Mouse (Mus musculus) hindbrain, embryonic 11.5 days (tissue): ENCODE data around the gene Hdgf. TPM values are rescaled to one million over a fixed set of nuclear protein-coding genes. Genes with fewer than 3 reads are reported as not detected.
A peak's percentile ranks its signal among the peaks of the same experiment; 100 is the strongest.

ENCODE experiments used
- ATAC-seq: fragments of 200-750 bp; cut with Nextera tagmentation; 2 replicates; pipeline ENCODE4 v1.8.0; 2017; ENCODE audit warnings: mild to moderate bottlenecking, moderate TSS enrichment, moderate library complexity; ENCODE audit not compliant: low FRiP score
- DNase-seq: peaks from one replicate; pipeline ENCODE4 v3.0.0-alpha.2; 2015; ENCODE audit warnings: low spot score
- H3K27ac ChIP-seq: fragments of 300-500 bp; sonication (generic); 2 replicates; pipeline ENCODE4 v1.5.1; 2014; ENCODE audit warnings: mild to moderate bottlenecking, low read depth, low read length
- H3K27me3 ChIP-seq: fragments of 300-500 bp; sonication (generic); 2 replicates; pipeline ENCODE4 v1.6.1; 2014; ENCODE audit warnings: mild to moderate bottlenecking, low read length, moderate library complexity, mixed read lengths; ENCODE audit not compliant: control insufficient read depth, insufficient read depth
- H3K36me3 ChIP-seq: fragments of 300-500 bp; sonication (generic); 2 replicates; pipeline ENCODE4 v1.6.1; 2014; ENCODE audit warnings: mild to moderate bottlenecking, low read length, moderate library complexity, mixed read lengths; ENCODE audit not compliant: control insufficient read depth, insufficient read depth
- H3K4me1 ChIP-seq: fragments of 300-500 bp; sonication (generic); replicated peaks from 2 replicates; pipeline ENCODE4 v1.6.1; 2014; ENCODE audit warnings: low read length, mixed read lengths; ENCODE audit not compliant: control insufficient read depth, insufficient read depth
- H3K4me2 ChIP-seq: fragments of 300-500 bp; sonication (generic); replicated peaks from 2 replicates; pipeline ENCODE4 v1.6.1; 2014; ENCODE audit warnings: mild to moderate bottlenecking, low read depth, low read length
- H3K4me3 ChIP-seq: fragments of 300-500 bp; sonication (generic); 2 replicates; pipeline ENCODE4 v1.5.1; 2014; ENCODE audit warnings: low read depth, low read length
- H3K9ac ChIP-seq: fragments of 300-500 bp; sonication (generic); 2 replicates; pipeline ENCODE4 v1.6.1; 2014; ENCODE audit warnings: low read depth, low read length
- H3K9me3 ChIP-seq: fragments of 300-500 bp; sonication (generic); 2 replicates; pipeline ENCODE4 v1.6.1; 2016; ENCODE audit warnings: low read length; ENCODE audit not compliant: control insufficient read depth
- WGBS: fragments of 180-500 bp; shearing (Covaris S2); extraction: QIAGEN DNeasy Blood & Tissue Kit; methylation state at CpG from one replicate; pipeline ENCODE4 v1.1.7; 2014; 5-methylcytosine and 5-hydroxymethylcytosine counted together
- polyA plus RNA-seq: library from polyadenylated mRNA; unstranded; fragments of >200 nt; fragmentation: Nextera tagmentation; extraction: Ambion mirVana; gene quantifications from 2 replicates; pipeline ENCODE4 v1.2.1, GENCODE M21; 2014

Hdgf gene
- polyA plus RNA-seq, 1 experiment from 2014 or later, result 202 TPM

DNA sequence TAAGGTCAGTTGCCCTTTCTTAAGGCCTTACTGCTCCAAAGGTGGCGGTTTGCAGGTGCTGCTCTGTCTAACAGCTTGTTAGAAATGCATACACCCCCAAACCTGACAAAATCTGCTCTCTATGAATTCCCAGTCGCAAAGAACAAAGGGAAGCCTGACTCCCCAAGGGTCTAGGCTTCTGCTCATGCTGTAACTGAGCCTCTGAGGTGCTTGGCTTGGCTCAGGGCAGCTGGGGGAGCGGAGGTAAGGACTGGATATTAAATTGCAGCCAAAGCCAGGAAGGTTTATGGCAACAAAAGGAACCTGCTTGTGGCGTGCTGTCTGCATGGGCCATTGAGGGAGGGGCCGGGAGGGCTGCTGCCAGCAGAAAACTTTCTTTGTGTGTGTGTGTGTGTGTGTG, 2.3 kb upstream of the Hdgf start:
- no peak overlapping the region for H3K4me2 ChIP-seq
- H3K27me3 ChIP-seq, result no peaks in the 10 kb centered on the region
- H3K36me3 ChIP-seq, result no peaks in the 10 kb centered on the region
- DNase-seq, result no peak
- H3K27ac ChIP-seq, result no peak overlapping the region
- peaks cover 5% of the 10 kb centered on the region for H3K4me1 ChIP-seq
- ATAC-seq, result no peak
- H3K4me3 ChIP-seq, result no peak overlapping the region
- no peaks in the 10 kb centered on the region for H3K9me3 ChIP-seq
- WGBS, result 53% methylated on average over 5 of the region's 5 CpGs
- no peak overlapping the region for H3K9ac ChIP-seq

DNA sequence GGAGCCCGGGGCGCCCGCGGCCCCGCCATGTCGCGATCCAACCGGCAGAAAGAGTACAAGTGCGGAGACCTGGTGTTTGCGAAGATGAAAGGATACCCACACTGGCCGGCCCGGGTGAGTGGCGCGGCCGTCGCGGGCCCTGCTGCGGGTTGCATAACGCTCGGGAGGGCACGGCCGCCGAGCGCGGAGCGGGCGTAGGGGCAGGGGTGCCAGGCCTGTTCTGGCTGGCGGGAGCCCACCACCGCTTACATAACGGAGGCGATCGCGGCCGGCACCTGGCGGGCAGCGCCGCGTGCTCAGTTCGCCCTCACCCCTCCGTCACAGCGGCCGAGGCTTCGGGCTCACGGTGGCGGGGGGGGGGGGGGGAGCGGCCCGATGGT, 470 bp downstream of the Hdgf start:
- ATAC-seq (peak; percentile 28; the same call in 1 of the 2 replicates), DNase-seq (no peak)
- peak overlapping the region; percentile 94 for H3K27ac ChIP-seq
- H3K9me3 ChIP-seq, result no peaks in the 10 kb centered on the region
- 1% methylated on average over 26 of the region's 47 CpGs for WGBS
- H3K36me3 ChIP-seq, result no peaks in the 10 kb centered on the region
- H3K27me3 ChIP-seq, result no peaks in the 10 kb centered on the region
- H3K4me1 ChIP-seq, result peaks cover 17% of the 10 kb centered on the region
- H3K4me2 ChIP-seq, result peak overlapping the region; percentile 88
- peak overlapping the region; percentile 79 for H3K4me3 ChIP-seq
- H3K9ac ChIP-seq, result peak overlapping the region; percentile 94

DNA sequence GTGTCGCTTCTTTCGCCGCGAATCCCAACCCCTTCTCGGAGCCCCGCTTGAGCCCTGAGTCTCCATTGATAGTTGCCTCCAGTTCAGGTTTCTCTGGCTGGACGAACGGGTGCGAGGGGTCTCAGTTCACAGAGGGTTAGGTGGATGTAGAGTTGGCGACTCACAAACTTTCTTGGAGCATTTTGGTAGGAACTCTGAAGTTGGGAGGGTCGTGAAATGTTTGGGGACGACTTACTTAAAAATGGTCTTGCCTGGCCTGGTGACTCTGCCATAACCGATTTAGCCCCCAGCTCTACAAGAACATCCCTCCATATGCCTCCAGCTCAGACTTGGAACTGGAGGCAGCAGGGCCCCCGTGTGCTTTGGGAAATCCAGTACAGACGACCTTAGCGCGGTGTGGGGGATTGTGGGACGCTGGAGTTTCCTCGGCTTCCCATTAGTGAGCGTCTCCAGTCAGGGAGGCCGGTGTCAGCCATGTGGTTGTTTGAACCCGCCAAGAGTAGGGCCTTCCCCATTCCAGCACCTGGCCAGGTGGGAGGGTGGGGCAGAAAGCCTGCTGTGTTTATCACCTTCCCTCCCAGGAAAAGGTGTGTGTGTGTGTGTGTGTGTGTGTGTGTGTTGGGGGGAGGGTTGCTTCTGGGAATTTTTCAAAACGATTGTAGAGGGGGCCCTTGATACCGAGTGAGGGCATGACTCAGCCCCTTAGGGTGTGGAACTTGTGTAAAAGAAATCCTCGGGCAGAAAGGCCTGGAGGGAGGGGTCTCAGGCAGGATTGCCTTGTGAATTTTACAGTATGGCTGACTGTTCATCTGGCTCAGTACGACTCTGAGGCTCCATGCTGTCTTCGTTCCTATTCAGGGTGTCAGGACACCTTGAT, 1.1 kb downstream of the Hdgf start:
- under 1% methylated on average over 27 of the region's 27 CpGs for WGBS
- H3K27ac ChIP-seq, result peak overlapping the region; percentile 94
- H3K4me1 ChIP-seq, result peaks cover 17% of the 10 kb centered on the region
- peak overlapping the region; percentile 94 for H3K9ac ChIP-seq
- H3K4me2 ChIP-seq, result peak overlapping the region; percentile 88
- H3K36me3 ChIP-seq, result no peaks in the 10 kb centered on the region
- DNase-seq, result peak; percentile 54
- no peaks in the 10 kb centered on the region for H3K27me3 ChIP-seq
- no peak for ATAC-seq
- no peaks in the 10 kb centered on the region for H3K9me3 ChIP-seq
- H3K4me3 ChIP-seq, result peak overlapping the region; percentile 79

DNA sequence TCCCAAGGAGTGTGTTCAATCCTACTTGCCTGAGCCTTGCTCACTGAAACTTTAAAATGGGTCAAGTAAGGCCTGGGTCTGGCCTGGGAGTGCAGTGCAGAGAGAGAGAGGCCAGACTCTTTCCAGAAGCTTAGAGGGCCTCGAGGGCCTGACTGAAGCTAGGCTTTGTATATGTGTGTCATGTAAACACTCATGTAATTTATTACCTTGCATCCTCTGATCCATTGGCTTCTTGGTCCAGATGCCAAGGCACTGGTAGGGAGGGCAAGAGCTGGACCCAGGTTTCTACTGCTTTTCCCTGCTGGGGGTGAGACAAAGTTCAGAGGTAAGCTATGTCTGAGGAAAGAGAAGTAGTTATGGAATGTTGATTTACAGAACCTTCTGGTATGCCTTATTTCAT, 1.8 kb downstream of the Hdgf start:
- H3K4me2 ChIP-seq, result peak overlapping the region; percentile 88
- no peaks in the 10 kb centered on the region for H3K27me3 ChIP-seq
- H3K36me3 ChIP-seq, result no peaks in the 10 kb centered on the region
- no peak overlapping the region for H3K27ac ChIP-seq
- no peaks in the 10 kb centered on the region for H3K9me3 ChIP-seq
- H3K4me3 ChIP-seq, result peak overlapping the region; percentile 79
- no peak for DNase-seq
- H3K9ac ChIP-seq, result peak overlapping the region; percentile 94
- ATAC-seq, result no peak
- H3K4me1 ChIP-seq, result peaks cover 17% of the 10 kb centered on the region
- WGBS, result 0% methylated on average over 1 of the region's 1 CpGs

DNA sequence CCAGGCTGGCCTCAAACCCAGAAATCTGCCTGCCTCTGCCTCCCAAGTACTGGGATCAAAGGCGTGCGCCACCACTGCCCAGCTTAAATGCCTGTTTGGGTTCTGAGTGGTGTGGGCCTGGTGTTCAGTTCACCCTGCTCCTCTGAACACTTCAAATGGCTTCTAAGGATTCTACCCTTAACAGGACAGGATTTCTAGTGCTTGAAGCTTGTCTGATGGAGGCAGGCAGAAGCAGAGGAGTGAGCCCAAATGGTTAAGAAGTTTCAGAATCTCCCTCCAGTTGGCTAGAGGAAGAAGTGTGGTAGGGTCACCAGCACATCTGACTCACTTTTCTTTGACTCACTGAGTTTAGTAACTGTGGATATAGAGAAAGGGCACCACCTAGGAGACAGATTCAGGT, 3.3 kb downstream of the Hdgf start:
- peaks cover 17% of the 10 kb centered on the region for H3K4me1 ChIP-seq
- peak overlapping the region; percentile 56; the same call in 1 of the 2 replicates for H3K4me2 ChIP-seq
- H3K27me3 ChIP-seq, result no peaks in the 10 kb centered on the region
- peak overlapping the region; percentile 76; the same call in 1 of the 2 replicates for H3K27ac ChIP-seq
- 79% methylated on average over 2 of the region's 2 CpGs for WGBS
- DNase-seq (no peak), ATAC-seq (no peak)
- no peak overlapping the region for H3K4me3 ChIP-seq
- no peaks in the 10 kb centered on the region; the same call in 1 of the 2 replicates for H3K36me3 ChIP-seq
- no peak overlapping the region for H3K9ac ChIP-seq
- H3K9me3 ChIP-seq, result no peaks in the 10 kb centered on the region

DNA sequence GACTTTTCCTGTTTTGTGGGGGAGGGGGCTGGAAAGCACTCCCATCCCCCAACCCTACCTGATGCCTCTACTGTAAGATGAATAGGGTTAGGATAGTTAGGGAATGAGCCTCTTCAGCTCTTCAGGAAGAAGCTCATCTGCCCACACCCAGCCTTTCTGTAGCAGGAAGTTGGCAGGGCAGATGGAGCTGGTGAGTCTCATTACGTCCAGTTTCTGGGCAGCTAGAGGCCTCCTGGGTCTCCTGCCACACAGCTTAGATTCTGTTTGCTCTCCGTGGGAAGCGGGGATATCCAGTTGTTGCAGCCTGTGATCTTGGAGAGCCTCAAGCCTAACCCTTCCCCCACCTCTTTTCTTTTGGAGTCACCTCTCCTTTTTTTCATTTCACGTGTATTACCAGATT, 3.8 kb downstream of the Hdgf start:
- H3K4me1 ChIP-seq, result peaks cover 17% of the 10 kb centered on the region
- H3K4me2 ChIP-seq, result peak overlapping the region; percentile 56
- WGBS, result 11% methylated on average over 4 of the region's 4 CpGs
- H3K9ac ChIP-seq, result peak overlapping the region; percentile 12; the same call in 1 of the 2 replicates
- H3K9me3 ChIP-seq, result no peaks in the 10 kb centered on the region
- peaks cover 3% of the 10 kb centered on the region for H3K36me3 ChIP-seq
- ATAC-seq, result no peak
- peak overlapping the region; percentile 76 for H3K27ac ChIP-seq
- 0 out of 2 replicates have a peak overlapping the region, but pooled peaks have one; percentile 29 for H3K4me3 ChIP-seq
- no peak for DNase-seq
- no peaks in the 10 kb centered on the region for H3K27me3 ChIP-seq

DNA sequence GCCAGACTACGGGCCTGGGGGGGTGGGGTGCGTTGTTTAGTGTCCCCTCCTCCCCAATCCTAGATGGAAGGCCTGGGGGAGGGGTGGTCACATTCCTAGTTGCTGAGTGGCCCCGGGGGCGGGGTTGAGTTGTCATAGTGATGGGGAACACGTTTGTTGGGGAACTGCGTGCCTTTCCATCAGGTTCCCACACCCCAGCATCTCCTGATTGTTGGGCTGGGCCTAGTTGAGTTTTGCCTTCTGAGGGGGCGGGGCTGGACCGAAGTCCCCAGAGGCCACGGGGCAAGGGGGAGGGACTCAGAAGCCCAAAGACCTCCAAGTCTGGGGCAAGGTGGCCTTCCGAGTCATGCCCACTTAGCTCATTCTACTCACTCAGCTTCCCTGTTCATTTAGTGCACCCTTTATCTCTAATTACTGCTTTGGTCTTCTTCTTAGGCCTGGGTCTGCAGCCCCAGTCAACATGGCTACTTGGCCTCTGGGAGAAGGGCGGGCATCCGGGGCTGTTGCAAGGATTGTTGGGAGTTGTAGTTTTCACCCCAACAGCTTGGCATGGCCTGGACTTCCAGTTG, 4.5 kb downstream of the Hdgf start:
- peak overlapping the region; percentile 56 for H3K4me2 ChIP-seq
- DNase-seq, result peak; percentile 82
- peaks cover 17% of the 10 kb centered on the region for H3K4me1 ChIP-seq
- no peaks in the 10 kb centered on the region for H3K27me3 ChIP-seq
- H3K36me3 ChIP-seq, result peaks cover 4% of the 10 kb centered on the region
- 7% methylated on average over 12 of the region's 12 CpGs for WGBS
- no peaks in the 10 kb centered on the region for H3K9me3 ChIP-seq
- peak overlapping the region; percentile 76 for H3K27ac ChIP-seq
- peak overlapping the region; percentile 29 for H3K4me3 ChIP-seq
- ATAC-seq, result peak; percentile 33
- peak overlapping the region; percentile 46 for H3K9ac ChIP-seq

DNA sequence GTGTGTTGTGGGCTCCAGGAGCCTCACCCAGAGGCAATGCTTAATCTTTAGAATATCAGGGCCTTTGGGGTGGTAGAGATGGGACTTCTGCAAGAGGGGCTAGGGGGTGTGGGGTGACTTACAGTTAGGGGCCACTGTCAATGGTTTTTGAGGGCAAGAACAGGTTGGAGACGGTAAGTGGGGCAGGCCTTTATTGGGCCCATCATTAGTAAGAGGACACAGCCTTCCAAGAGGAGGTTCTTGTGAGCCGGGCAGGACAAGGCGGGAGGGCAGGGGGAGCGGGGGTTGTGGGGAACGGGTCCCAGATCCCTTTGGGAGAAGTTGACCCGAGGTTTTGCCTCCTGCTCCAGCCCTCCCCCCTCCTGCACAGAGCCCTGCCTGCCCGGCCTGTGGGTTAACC, 7.4 kb downstream of the Hdgf start:
- no peak overlapping the region for H3K4me2 ChIP-seq
- no peaks in the 10 kb centered on the region for H3K9me3 ChIP-seq
- H3K27ac ChIP-seq, result no peak overlapping the region
- H3K36me3 ChIP-seq, result peaks cover 4% of the 10 kb centered on the region
- no peak for ATAC-seq
- H3K9ac ChIP-seq, result no peak overlapping the region
- peaks cover 12% of the 10 kb centered on the region for H3K4me1 ChIP-seq
- H3K4me3 ChIP-seq, result no peak overlapping the region
- 83% methylated on average over 7 of the region's 7 CpGs for WGBS
- no peak for DNase-seq
- H3K27me3 ChIP-seq, result no peaks in the 10 kb centered on the region
